Mouse (Mus musculus) cerebellum, adult 8-10 months (tissue): ENCODE measurements around the gene Nmnat1.
"Not testable (repeated sequence)": the region's sequence is repeated elsewhere in the genome, so short reads cannot be mapped to it uniquely, and the experiment has no call there.

Source experiments
- DNase-seq: peaks from one replicate; pipeline ENCODE4 v3.0.0; 2022

The Nmnat1 gene

DNA sequence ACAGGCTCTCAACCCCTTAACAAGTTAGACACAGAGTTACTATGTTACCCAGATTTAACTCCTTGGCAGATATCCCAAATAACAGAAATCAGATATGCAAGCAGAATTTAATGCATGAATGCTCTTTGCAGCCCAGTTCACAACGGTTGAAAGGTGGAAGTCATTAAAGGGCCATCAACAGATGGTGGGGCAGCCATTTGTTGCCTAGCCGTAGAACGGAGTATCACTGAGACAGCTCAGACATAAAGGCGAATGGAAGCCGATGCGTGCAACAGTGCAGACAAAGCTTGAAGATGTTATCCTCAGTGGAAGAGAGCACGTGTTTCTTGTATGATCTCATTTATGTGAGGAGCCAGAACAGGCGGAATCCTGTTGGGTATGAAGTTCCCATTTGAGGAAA, 44.4 kb downstream of the Nmnat1 start:
- DNase-seq: no peak

DNA sequence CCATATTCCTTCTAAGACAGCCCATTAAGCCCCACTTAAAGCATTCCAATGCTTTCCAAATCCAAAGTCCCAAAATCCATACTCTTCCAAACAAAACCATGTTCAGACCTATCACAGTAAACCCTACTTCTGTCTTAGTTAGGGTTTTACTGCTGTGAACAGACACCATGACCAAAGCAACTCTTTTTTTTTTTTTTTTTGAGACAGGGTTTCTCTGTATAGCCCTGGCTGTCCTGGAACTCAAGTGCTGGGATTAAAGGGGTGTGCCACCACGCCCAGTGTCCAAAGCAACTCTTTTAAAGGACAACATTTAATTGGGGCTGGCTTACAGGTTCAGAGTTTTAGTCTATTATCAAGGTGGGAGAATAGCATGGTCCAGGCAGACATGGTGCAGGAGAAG, 53.1 kb downstream of the Nmnat1 start:
- DNase-seq: not testable (repeated sequence)

DNA sequence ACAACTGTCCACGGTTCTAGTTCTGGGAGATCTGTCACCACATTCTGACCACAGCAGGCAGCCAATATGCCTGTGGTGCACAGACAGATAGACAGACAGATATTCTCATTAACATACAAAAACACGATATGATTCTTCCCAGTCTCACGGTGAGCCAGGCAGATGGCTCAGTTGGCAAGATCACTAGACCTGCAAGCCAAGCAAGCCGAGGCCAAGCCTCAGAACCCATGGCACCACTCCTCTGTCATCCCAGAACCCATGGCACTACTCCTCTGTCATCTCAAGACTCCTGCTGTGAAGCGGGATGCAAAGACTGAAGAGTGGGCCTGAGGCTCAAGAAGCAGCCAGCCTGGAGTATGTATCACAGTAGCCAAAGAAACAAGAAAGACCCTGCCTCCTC, 55.4 kb downstream of the Nmnat1 start:
- peak; percentile 82 for DNase-seq

DNA sequence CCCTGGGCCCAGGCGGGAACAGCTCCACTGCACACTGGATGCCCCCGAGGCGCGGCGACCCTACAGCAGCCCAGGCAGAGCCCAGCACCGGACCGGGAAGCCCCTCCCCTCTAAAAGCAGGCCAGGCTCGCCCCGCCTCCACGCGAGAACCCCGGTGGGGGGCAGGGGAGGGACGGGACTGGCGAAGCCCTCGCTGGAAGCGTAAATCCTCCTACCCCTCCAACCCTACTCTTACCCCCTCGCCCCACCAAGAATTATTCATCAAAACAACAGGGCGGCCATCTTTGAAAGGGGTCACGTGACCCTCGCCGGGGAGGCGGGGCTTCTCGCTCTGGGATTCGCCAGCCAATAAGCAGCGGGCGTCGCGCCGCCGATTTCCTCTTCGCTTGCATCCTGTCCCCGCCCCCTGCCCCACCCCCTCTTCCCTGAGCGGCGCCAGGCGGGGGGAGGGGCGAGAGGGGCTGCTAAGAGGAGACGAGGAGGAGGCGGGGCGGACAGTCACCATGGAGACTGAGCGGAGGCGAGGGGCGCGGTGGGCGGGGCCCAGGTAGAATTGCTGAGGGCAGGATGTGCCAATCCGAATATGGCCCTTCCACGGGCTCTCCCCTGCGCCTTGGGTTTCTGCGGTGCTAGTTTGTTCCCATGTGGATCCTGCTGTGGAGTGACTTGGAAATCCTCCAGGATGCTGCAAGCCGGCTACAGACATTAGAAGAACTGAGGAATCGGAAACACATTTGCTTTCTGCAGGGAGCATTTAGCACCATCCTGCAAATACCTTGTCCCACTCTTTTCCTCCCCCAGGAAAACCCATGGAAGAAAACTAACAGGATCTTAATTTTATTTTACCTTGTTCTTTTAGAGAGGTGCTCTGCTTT, 58.4 kb downstream of the Nmnat1 start, which contains the start of gene Ube4b:
Gene Ube4b, minus strand, starts transcription at position 425 of the 875 bp plus-strand sequence.
- peak; percentile 95 for DNase-seq

DNA sequence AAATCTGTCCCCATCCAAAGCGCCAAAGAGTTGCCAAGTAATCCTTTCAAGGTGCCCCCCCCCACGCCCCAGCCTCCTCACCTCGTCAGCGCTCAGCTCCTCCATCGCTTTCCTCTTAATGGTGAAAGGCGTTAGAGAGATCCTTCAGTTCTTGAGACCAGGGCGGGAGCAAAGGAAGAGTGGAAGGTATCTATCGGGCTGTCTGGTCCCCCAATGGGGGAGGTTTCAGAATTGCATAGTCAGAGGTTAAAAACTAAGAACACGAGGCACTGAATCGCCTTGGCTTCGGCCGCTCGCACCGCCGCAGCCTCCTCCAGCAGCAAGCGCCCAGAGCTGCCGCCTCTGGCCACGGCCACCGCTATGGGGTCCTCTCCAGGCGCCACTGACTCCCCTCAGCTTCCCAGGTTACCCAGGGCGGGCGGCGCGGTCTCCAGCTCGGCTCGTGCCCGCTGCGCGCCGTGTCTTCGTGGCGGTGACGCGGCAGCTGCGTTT, 59.2 kb downstream of the Nmnat1 start:
- peak; percentile 51 for DNase-seq

DNA sequence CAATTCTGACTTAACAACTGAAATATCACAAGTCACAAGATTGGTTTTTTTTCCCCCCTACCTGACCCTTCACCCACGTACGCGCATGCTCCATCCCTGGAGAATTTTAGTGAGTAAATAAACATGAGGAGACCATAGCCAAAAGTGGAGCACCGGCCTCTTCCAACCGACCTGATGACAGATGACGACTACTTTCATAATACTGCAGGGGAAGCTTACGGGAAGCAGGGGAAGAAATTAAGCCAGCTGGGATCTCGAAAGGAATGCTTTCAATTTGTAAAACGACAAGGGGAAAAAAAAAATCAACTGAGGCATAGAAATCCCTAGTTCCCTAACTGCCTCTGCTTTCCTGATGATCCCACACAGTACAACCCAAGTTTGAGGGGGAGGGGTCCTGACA, 60.2 kb downstream of the Nmnat1 start:
- DNase-seq: no peak

DNA sequence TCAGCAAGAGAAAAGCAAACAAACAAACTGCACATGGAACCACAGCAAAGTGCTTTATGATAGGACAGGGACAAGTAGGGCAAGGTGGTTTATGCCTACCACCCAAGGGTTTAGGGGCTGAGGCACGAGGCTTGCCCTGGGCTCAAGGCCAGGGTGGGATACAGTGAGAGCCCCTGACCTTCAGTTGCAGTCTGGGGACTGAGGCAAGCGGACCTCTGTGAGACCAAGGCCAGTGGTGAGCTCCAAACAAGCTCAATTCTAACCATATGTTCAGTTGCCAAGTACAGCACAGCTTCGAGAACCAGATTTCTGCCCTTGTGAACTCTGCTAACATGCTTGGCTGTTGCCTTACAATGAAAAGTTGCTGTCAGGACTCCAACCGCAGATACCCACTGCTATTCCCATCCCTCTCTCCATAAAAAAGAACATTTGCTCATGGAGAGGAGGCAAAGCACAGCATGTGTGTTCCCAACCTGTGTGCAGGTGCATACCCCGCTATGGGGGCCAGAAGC, 67.1 kb downstream of the Nmnat1 start:
- DNase-seq: no peak
